9 mouse cellular contexts compared by ENCODE assay signal in the genomic region with DNA sequence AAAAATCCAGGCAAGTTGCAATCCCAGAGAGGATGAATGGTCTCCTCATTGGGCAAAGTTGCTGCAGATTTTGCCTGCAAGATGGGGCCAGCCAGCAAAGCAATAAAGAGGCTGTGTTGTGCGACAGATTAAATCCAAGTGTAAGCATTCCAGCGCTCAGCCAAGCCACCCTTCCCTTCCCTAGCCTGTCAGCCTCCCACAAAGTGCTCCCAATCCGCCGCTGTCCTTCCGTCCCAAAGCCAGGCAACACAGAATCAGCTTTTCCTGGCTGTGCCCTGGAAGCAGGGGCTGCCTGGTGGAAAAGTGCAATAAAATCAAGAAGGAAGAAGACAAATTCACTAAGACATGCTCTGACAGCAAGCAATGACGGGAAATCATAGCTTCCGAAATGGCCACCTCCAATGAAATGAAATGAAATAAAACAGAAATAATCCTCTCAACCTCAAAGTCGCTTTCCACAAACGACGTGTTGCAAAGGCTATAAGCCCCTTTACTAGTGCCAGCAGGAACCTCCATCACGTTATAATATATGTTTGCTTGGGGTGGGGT.
DNase-seq lines count a peak whose midpoint lies in the region; ATAC-seq lines count a peak whose summit lies in the region.
"Had no signal": no experiment of that assay in that cellular context is flagged by ENCODE, and none has a peak within 500 bp of the region (broad histone marks: within the 10 kb centered on the region; RNA-seq: fewer than 3 reads in every experiment).

No protein-coding gene starts in this region.

- H3K9ac ChIP-seq in intestine, embryonic 14.5 days (ENCODE audit: low read length): no peak overlapping the region
- no peak overlapping the region; the same call in 1 of the 2 replicates for H3K9ac ChIP-seq in midbrain, embryonic 11.5 days (ENCODE audit: low read length)

- peak overlapping the region; percentile 99 for H3K4me2 ChIP-seq in intestine, embryonic 14.5 days (ENCODE audit: low read length)
- H3K4me2 ChIP-seq in midbrain, embryonic 11.5 days: peak overlapping the region; percentile 92

- no peak overlapping the region for H3K27ac ChIP-seq in forebrain, embryonic 10.5 days
- no peak overlapping the region for H3K27ac ChIP-seq in intestine, embryonic 14.5 days (ENCODE audit: low read depth)
- H3K27ac ChIP-seq in midbrain, embryonic 11.5 days (ENCODE audit: low read depth, low read length): no peak overlapping the region

- H3K4me1 ChIP-seq in forebrain, embryonic 10.5 days: peaks cover 27% of the 10 kb centered on the region
- peaks cover 8% of the 10 kb centered on the region; the same call in 1 of the 2 replicates for H3K4me1 ChIP-seq in intestine, embryonic 14.5 days (replicated peaks; ENCODE audit: control insufficient read depth, insufficient read depth, low read length)
- H3K4me1 ChIP-seq in midbrain, embryonic 11.5 days (ENCODE audit: control insufficient read depth, insufficient read depth, low read length): peaks cover 22% of the 10 kb centered on the region

- intact Hi-C loops in gastrocnemius, postnatal 14 days (cut with DNase I; ENCODE audit: low total_unique reads): no loop called here

- H3K4me3 ChIP-seq in forebrain, embryonic 10.5 days: peak overlapping the region; percentile 61
- peak overlapping the region; percentile 42 for H3K4me3 ChIP-seq in intestine, embryonic 14.5 days (ENCODE audit: low read depth, low read length)
- H3K4me3 ChIP-seq in midbrain, embryonic 11.5 days (ENCODE audit: low read depth, low read length): peak overlapping the region; percentile 40; the same call in 1 of the 2 replicates

- peak; percentile 41 for DNase-seq in gastrocnemius, postnatal 25 days
- no peak for DNase-seq in gastrocnemius, postnatal 14 days
- DNase-seq in forebrain, embryonic 10.5 days (ENCODE audit: extremely low spot score, low spot score): no peak
- DNase-seq in intestine, embryonic 14.5 days (ENCODE audit: low spot score): no peak
- peak; percentile 92 for DNase-seq in midbrain, embryonic 11.5 days (ENCODE audit: low spot score, missing footprints)
- DNase-seq in spleen, adult 12 weeks (ENCODE audit: low spot score): no peak
- DNase-seq in ovary, postnatal 10 days (ENCODE audit: low spot score): no peak

- peaks cover 53% of the 10 kb centered on the region for H3K27me3 ChIP-seq in forebrain, embryonic 10.5 days (ENCODE audit: poor library complexity, severe bottlenecking)
- peaks cover 7% of the 10 kb centered on the region; the same call in 1 of the 2 replicates for H3K27me3 ChIP-seq in intestine, embryonic 14.5 days (replicated peaks; ENCODE audit: control insufficient read depth, insufficient read depth, low read length)
- no peaks in the 10 kb centered on the region for H3K27me3 ChIP-seq in midbrain, embryonic 11.5 days (ENCODE audit: control insufficient read depth, insufficient read depth, low read length)
- H3K27me3 ChIP-seq: CH12.LX had no signal

- H3K36me3 ChIP-seq in forebrain, embryonic 10.5 days (replicated peaks): no peaks in the 10 kb centered on the region
- H3K36me3 ChIP-seq in intestine, embryonic 14.5 days (ENCODE audit: control insufficient read depth, insufficient read depth, low read length): no peaks in the 10 kb centered on the region
- H3K36me3 ChIP-seq in midbrain, embryonic 11.5 days (ENCODE audit: control insufficient read depth, insufficient read depth, low read length): no peaks in the 10 kb centered on the region

- H3K9me3 ChIP-seq in forebrain, embryonic 10.5 days: no peaks in the 10 kb centered on the region
- H3K9me3 ChIP-seq in intestine, embryonic 14.5 days (ENCODE audit: control insufficient read depth, low read length): no peaks in the 10 kb centered on the region
- no peaks in the 10 kb centered on the region for H3K9me3 ChIP-seq in midbrain, embryonic 11.5 days (ENCODE audit: control insufficient read depth, low read length)

- no peak for ATAC-seq in intestine, embryonic 14.5 days (replicated peaks; ENCODE audit: low FRiP score, low TSS enrichment, low read depth)
- no peak for ATAC-seq in midbrain, embryonic 11.5 days (ENCODE audit: low FRiP score)
- no peak for ATAC-seq in erythroblast, adult 5-6 weeks (replicated peaks; ENCODE audit: low FRiP score, poor library complexity, severe bottlenecking)

- 16% methylated on average over 11 of the region's 11 CpGs for WGBS in forebrain, embryonic 10.5 days
- 13% methylated on average over 11 of the region's 11 CpGs for WGBS in intestine, embryonic 14.5 days
- WGBS in midbrain, embryonic 11.5 days: 16% methylated on average over 11 of the region's 11 CpGs

Comparison
In these comparisons a context has a peak if more than half of its experiments do, and no peak if none do; other contexts are left out.
1. DNase-seq: peak in gastrocnemius, postnatal 25 days (single experiment) and midbrain, embryonic 11.5 days (single experiment); none in gastrocnemius, postnatal 14 days (single experiment), forebrain, embryonic 10.5 days (single experiment), intestine, embryonic 14.5 days (single experiment), spleen, adult 12 weeks (single experiment) and ovary, postnatal 10 days (single experiment).
2. Peak in every context shown above with its lines, with median percentiles within 50 percentile points of each other: H3K4me3 ChIP-seq.